Mouse (Mus musculus): Measurements from ENCODE around the gene Catsperd. TPM values are rescaled to one million over a fixed set of nuclear protein-coding genes. Genes with fewer than 3 reads are reported as not detected.
"Not testable (repeated sequence)": the region's sequence is repeated elsewhere in the genome, so short reads cannot be mapped to it uniquely, and the experiment has no call there.

Catsperd gene
- total and polyA plus RNA-seq, 2 experiments from 2014 or later = 0.81 to 1.2 TPM

GRCm38 (mm10) chr17:56625495-56625894, 2.4 kb upstream of the Catsperd start:
- no peak for TF ChIP-seq CTCF (IDR thresholded peaks at IDR 0.05; ENCODE audit: low read depth)
- H3K9ac ChIP-seq = no peak overlapping the region
- DNase-seq (no peak), ATAC-seq (no peak)
- H3K4me1 ChIP-seq (ENCODE audit: insufficient read depth) = peaks cover 11% of the 10 kb centered on the region
- no peaks in the 10 kb centered on the region for H3K27me3 ChIP-seq (ENCODE audit: insufficient read depth, low read length)
- no peaks in the 10 kb centered on the region for H3K9me3 ChIP-seq (ENCODE audit: low read length)
- H3K36me3 ChIP-seq (ENCODE audit: insufficient read depth) = peaks cover 29% of the 10 kb centered on the region
- H3K4me2 ChIP-seq (ENCODE audit: low read depth) = peak overlapping the region; percentile 89; the same call in 1 of the 2 replicates
- H3K27ac ChIP-seq (ENCODE audit: low read depth, low read length) = no peak overlapping the region
- WGBS = 83% methylated on average over 3 of the region's 3 CpGs
- H3K4me3 ChIP-seq (ENCODE audit: low read depth, low read length) = no peak overlapping the region

DNA sequence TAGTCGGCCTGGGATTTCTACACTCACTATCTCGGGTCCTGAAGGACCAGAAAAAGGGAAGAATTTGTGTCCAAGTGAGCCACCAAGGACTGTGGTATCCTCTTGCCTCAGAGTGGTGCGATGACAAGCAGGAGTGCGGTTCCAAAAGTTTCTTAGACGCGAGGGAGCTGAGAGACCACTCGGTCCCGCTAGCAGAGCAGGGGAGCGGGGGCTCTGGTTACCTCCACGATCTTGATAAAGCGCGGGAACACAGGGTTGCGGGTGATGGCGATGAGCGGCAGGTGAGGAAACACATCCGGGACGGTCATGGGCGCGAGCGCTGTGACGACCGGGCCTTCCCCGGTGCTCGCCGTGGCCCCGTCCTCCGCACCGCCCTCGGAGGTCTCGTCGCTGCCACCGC, 1.7 kb upstream of the Catsperd start:
- no peak for TF ChIP-seq CTCF (IDR thresholded peaks at IDR 0.05; ENCODE audit: low read depth)
- Histone ChIP-seq H3K9me3 (ENCODE audit: low read length) (no peaks in the 10 kb centered on the region), H3K36me3 (ENCODE audit: insufficient read depth) (peaks cover 23% of the 10 kb centered on the region), H3K27ac (ENCODE audit: low read depth, low read length) (peak overlapping the region; percentile 69; the same call in 1 of the 2 replicates), H3K9ac (peak overlapping the region; percentile 81), H3K4me1 (ENCODE audit: insufficient read depth) (peaks cover 11% of the 10 kb centered on the region), H3K4me2 (ENCODE audit: low read depth) (peak overlapping the region; percentile 89), H3K4me3 (ENCODE audit: low read depth, low read length) (peak overlapping the region; percentile 85), H3K27me3 (ENCODE audit: insufficient read depth, low read length) (no peaks in the 10 kb centered on the region)
- ATAC-seq (peak; percentile 8), DNase-seq (no peak)
- 2% methylated on average over 32 of the region's 32 CpGs for WGBS

DNA sequence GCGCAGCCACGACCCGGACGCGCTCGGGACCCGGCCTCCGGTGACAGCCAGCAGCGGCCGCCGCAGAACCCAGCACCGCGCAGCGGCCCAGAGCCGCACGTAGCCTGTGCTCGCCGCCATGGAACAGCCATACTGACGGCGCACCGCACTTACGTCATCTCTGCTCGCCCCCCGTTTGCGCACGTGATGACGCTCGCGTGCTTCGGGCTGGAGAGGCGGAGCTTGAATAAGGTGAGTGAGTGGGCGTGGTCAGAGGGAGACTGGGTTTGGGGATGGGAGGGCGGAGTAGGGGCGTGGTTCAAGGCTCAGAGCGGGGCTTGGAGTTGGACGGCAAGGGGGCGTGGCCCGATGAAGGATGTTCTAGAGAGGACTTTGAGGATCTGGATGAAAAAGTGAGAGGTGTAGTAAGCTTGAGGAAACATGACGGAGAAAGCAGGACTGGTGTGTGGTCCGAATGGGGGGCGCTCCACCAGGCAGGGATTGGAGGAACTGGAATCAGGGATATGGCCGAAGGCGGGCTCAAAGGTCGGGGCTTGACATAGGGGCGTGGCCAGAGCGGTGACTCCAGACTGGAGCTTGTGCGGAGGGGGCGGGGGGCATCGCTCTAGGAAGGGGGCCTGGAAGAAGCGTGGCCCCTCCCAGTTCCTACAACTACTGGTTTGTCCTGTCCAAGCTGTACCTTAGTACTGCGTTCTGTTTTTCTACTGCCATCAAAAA, 1.0 kb upstream of the Catsperd start, which contains the start of gene Lonp1:
Gene Lonp1, minus strand, starts transcription at position 134 of the 717 bp plus-strand sequence.
- TF ChIP-seq CTCF (IDR thresholded peaks at IDR 0.05; ENCODE audit: low read depth) = no peak
- H3K27me3 ChIP-seq (ENCODE audit: insufficient read depth, low read length) = no peaks in the 10 kb centered on the region
- peak within 1 kb of the TSS; percentile 69 for H3K27ac ChIP-seq (ENCODE audit: low read depth, low read length)
- peaks cover 11% of the 10 kb centered on the region for H3K4me1 ChIP-seq (ENCODE audit: insufficient read depth)
- under 1% methylated on average over 50 of the region's 51 CpGs for WGBS
- peak within 1 kb of the TSS; percentile 85 for H3K4me3 ChIP-seq (ENCODE audit: low read depth, low read length)
- peak; percentile 96 for ATAC-seq
- H3K9me3 ChIP-seq (ENCODE audit: low read length) = no peaks in the 10 kb centered on the region
- H3K36me3 ChIP-seq (ENCODE audit: insufficient read depth) = peaks cover 18% of the 10 kb centered on the region
- H3K9ac ChIP-seq = peak within 1 kb of the TSS; percentile 81
- H3K4me2 ChIP-seq (ENCODE audit: low read depth) = peak within 1 kb of the TSS; percentile 89
- DNase-seq = peak; percentile 98

- H3K36me3 ChIP-seq (ENCODE audit: insufficient read depth); H3K9ac ChIP-seq; H3K4me3 ChIP-seq (ENCODE audit: low read depth, low read length); H3K27me3 ChIP-seq (ENCODE audit: insufficient read depth, low read length); H3K9me3 ChIP-seq (ENCODE audit: low read length); H3K27ac ChIP-seq (ENCODE audit: low read depth, low read length); DNase-seq; H3K4me2 ChIP-seq (ENCODE audit: low read depth); ATAC-seq: not testable (repeated sequence)
- WGBS = 85% methylated on average over 27 of the region's 27 CpGs
- peaks cover 11% of the 10 kb centered on the region for H3K4me1 ChIP-seq (ENCODE audit: insufficient read depth)
These were observed 2.1 kb downstream of the Catsperd start for GRCm38 (mm10) chr17:56629800-56630781.

DNA sequence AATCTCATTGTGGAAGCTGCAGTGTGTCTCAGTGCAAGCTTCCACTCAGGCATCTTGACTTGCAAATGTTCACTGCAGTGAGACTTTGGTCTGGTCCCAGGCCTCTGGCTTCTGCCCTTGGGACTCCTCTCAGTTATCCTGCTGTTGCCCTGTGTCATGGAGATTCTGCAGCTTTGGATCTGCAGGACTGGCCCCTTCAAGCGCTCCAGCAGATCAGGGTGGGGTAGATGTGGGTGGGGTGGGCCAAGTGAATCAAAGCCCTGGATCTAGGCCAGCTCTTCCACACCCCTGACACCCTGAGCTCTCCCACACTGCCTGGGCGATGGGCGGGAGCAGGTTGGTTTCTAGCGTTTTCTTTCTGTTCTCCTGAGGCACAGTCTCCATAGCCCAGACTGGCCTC, 3.9 kb downstream of the Catsperd start:
- Histone ChIP-seq H3K27ac (ENCODE audit: low read depth, low read length) (no peak overlapping the region), H3K9ac (no peak overlapping the region), H3K4me2 (ENCODE audit: low read depth) (no peak overlapping the region), H3K4me1 (ENCODE audit: insufficient read depth) (no peaks in the 10 kb centered on the region), H3K4me3 (ENCODE audit: low read depth, low read length) (no peak overlapping the region), H3K9me3 (ENCODE audit: low read length) (no peaks in the 10 kb centered on the region), H3K27me3 (ENCODE audit: insufficient read depth, low read length) (no peaks in the 10 kb centered on the region), H3K36me3 (ENCODE audit: insufficient read depth) (no peaks in the 10 kb centered on the region)
- DNase-seq (no peak), ATAC-seq (no peak)
- 64% methylated on average over 4 of the region's 4 CpGs for WGBS
- no peak for TF ChIP-seq CTCF (IDR thresholded peaks at IDR 0.05; ENCODE audit: low read depth)

DNA sequence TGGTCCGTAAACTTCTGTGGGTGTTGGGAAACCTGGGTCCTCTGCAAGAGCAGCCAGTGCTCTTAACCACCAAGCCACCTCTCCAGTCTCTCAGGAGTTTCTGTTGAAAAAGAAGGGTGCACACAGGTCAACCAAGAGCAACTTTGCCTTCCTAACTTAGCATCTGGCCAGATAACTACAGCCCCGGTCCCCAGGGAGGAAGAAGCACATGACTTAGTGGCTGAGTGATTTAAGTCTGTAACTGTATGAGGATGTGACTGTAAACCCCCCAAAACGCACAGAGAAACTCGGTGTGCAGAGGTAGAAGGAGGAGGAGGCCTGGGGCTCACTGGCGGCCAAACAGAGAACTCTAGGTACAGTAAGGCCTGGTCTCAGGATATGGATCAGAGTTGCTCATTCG, 6.1 kb downstream of the Catsperd start:
- H3K36me3 ChIP-seq (ENCODE audit: insufficient read depth) = no peaks in the 10 kb centered on the region
- TF ChIP-seq CTCF (IDR thresholded peaks at IDR 0.05; ENCODE audit: low read depth) = no peak
- H3K4me1 ChIP-seq (ENCODE audit: insufficient read depth) = no peaks in the 10 kb centered on the region
- H3K9ac ChIP-seq = no peak overlapping the region
- H3K27me3 ChIP-seq (ENCODE audit: insufficient read depth, low read length) = no peaks in the 10 kb centered on the region
- no peak overlapping the region for H3K4me3 ChIP-seq (ENCODE audit: low read depth, low read length)
- no peak overlapping the region for H3K27ac ChIP-seq (ENCODE audit: low read depth, low read length)
- no peak for ATAC-seq
- H3K4me2 ChIP-seq (ENCODE audit: low read depth) = no peak overlapping the region
- no peak for DNase-seq
- 85% methylated on average over 6 of the region's 6 CpGs for WGBS
- no peaks in the 10 kb centered on the region for H3K9me3 ChIP-seq (ENCODE audit: low read length)

- ATAC-seq (no peak), DNase-seq (no peak)
- no peak overlapping the region for H3K27ac ChIP-seq (ENCODE audit: low read depth, low read length)
- no peak overlapping the region for H3K4me2 ChIP-seq (ENCODE audit: low read depth)
- no peak for TF ChIP-seq CTCF (IDR thresholded peaks at IDR 0.05; ENCODE audit: low read depth)
- H3K4me1 ChIP-seq (ENCODE audit: insufficient read depth) = no peaks in the 10 kb centered on the region
- H3K36me3 ChIP-seq (ENCODE audit: insufficient read depth) = no peaks in the 10 kb centered on the region
- no peaks in the 10 kb centered on the region for H3K9me3 ChIP-seq (ENCODE audit: low read length)
- H3K4me3 ChIP-seq (ENCODE audit: low read depth, low read length) = no peak overlapping the region
- WGBS = 81% methylated on average over 4 of the region's 4 CpGs
- H3K9ac ChIP-seq = no peak overlapping the region
- H3K27me3 ChIP-seq (ENCODE audit: insufficient read depth, low read length) = no peaks in the 10 kb centered on the region
These were observed 15.3 kb downstream of the Catsperd start for GRCm38 (mm10) chr17:56643237-56643636.

All from forebrain, postnatal 0 days (tissue).